Mouse (Mus musculus) ES-Bruce4 (cell line): Measurements from ENCODE around the gene Zmynd11.

Source experiments
- CTCF ChIP-seq: IDR thresholded peaks from one replicate; pipeline ENCODE4 v1.8.1; 2011; ENCODE audit warnings: low read depth, low read length
- POLR2A ChIP-seq: IDR thresholded peaks from one replicate; pipeline ENCODE4 v1.8.1; 2011; ENCODE audit warnings: low read length; ENCODE audit not compliant: insufficient read depth

DNA sequence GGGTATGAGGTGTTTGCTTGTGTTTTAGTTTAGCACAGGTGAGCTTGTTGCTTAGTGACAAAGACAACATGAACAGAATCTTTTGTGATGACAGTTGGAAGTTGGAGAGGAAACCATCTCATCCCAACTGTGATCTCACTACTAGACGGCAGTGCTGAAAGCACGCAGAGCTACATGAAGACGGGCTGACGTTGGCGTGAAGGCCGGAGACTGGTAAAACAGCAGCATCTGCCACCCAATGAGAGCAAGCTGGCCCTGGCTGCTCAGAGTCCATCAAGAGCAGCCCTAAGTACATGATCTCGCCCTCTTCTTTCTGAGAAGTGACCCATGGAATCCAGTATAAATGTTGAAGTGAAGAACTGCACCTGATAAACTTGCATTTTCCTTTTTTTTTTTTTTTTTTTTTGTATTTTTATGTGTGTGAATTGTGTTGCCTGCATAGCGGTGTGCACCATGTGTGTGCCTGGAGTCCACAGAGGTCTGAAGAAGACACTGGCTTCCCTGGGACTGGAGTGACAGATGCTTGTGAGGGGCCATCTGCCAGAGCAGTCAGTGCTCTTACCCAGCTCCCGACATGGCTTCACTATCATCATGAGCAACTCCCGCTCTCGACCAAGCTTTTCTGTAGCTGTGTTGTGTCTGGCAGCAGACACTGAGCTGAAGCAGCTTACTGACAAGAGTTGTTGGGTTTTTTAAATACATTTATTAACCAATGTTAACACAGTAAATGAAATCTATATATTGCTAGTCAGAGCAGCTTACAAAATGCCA lies 80.8 kb downstream of the Zmynd11 start:
- TF ChIP-seq CTCF (no peak), POLR2A (no peak)
